Mouse (Mus musculus) CH12.LX (cell line): Measurements from ENCODE around the gene 4933415A04Rik.

Source experiments
- CTCF ChIP-seq, 2 experiments: IDR thresholded peaks in 1 of 2; conservative IDR thresholded peaks in 1 of 2; 2 replicates each; pipeline ENCODE4 v1.5.1; 2011 to 2012; ENCODE audit warnings: low read depth in 2 of 2, low read length in 2 of 2, improper control_type of control experiment in 1 of 2, inconsistent platforms in 1 of 2, mild to moderate bottlenecking in 1 of 2, moderate library complexity in 1 of 2
- E2F4 ChIP-seq: IDR thresholded peaks from 2 replicates; pipeline ENCODE4 v1.6.1; 2011; ENCODE audit warnings: low read depth, low read length, improper control_type of control experiment; ENCODE audit not compliant: insufficient replicate concordance
- ELF1 ChIP-seq: IDR thresholded peaks from 2 replicates; pipeline ENCODE4 v1.6.1; 2014; ENCODE audit warnings: low read depth, mild to moderate bottlenecking, inconsistent platforms, low read length, improper control_type of control experiment
- EP300 ChIP-seq: IDR thresholded peaks from 2 replicates; pipeline ENCODE4 v1.6.1; 2011; ENCODE audit warnings: low read length, improper control_type of control experiment
- KAT2A ChIP-seq: IDR thresholded peaks from 2 replicates; pipeline ENCODE4 v1.6.1; 2012; ENCODE audit warnings: low read length, improper control_type of control experiment, inconsistent platforms; ENCODE audit not compliant: insufficient replicate concordance
- MAX ChIP-seq: IDR thresholded peaks from 2 replicates; pipeline ENCODE4 v1.6.1; 2011; ENCODE audit warnings: low read length, improper control_type of control experiment
- MYC ChIP-seq: IDR thresholded peaks from 2 replicates; pipeline ENCODE4 v1.6.1; 2011; ENCODE audit warnings: low read depth, mild to moderate bottlenecking, improper control_type of control experiment, low read length
- NRF1 ChIP-seq: IDR thresholded peaks from 2 replicates; pipeline ENCODE4 v1.6.1; 2014; ENCODE audit warnings: low read depth, mild to moderate bottlenecking, inconsistent platforms, low read length, improper control_type of control experiment, moderate library complexity
- POLR2A ChIP-seq: IDR thresholded peaks from 2 replicates; pipeline ENCODE4 v1.6.1; 2011; ENCODE audit warnings: low read depth, mild to moderate bottlenecking, improper control_type of control experiment, low read length
- POLR2AphosphoS2 ChIP-seq: IDR thresholded peaks from 2 replicates; pipeline ENCODE4 v1.6.1; 2011; ENCODE audit warnings: low read depth, low read length, improper control_type of control experiment
- TCF12 ChIP-seq: IDR thresholded peaks from 2 replicates; pipeline ENCODE4 v1.6.1; 2014; ENCODE audit warnings: low read depth, mild to moderate bottlenecking, inconsistent platforms, low read length, improper control_type of control experiment
- USF2 ChIP-seq: conservative IDR thresholded peaks from 2 replicates; pipeline ENCODE4 v1.6.1; 2011; ENCODE audit warnings: low read depth, low read length, improper control_type of control experiment
- ZC3H11A ChIP-seq: IDR thresholded peaks from 2 replicates; pipeline ENCODE4 v1.6.1; 2012; ENCODE audit warnings: low read depth, mild to moderate bottlenecking, inconsistent platforms, low read length, improper control_type of control experiment
- ZNF384 ChIP-seq: IDR thresholded peaks from 2 replicates; pipeline ENCODE4 v1.6.1; 2012; ENCODE audit warnings: low read depth, low read length, improper control_type of control experiment, inconsistent platforms

- TF ChIP-seq ZNF384 (no peak), POLR2AphosphoS2 (no peak), CTCF (conservative IDR thresholded peaks at IDR 0.05 in 1 of 2, IDR thresholded peaks at IDR 0.05 in 1 of 2; ENCODE audit: low read depth in 2 of 2, low read length in 2 of 2) (peak in 1 of 2 experiments; percentile 66; a peak in 2 of 4 replicates), EP300 (no peak), E2F4 (no peak), POLR2A (no peak), ELF1 (0 out of 2 replicates have a peak, but pooled peaks have one; percentile 14), ZC3H11A (no peak), NRF1 (no peak), KAT2A (no peak), MAX (no peak), USF2 (no peak), TCF12 (no peak), MYC (no peak)
Measured at GRCm38 (mm10) chr11:43556538-43556937, 30.3 kb upstream of the 4933415A04Rik start.
